In genomic region chr11:83441235-83441634, GRCm38 (mm10) we compare ENCODE assay signal across 8 mouse cellular contexts. TPM values are rescaled to one million over a fixed set of nuclear protein-coding genes. Genes with fewer than 3 reads are reported as not detected.
DNase-seq lines count a peak whose midpoint lies in the region; ATAC-seq lines count a peak whose summit lies in the region.
"Had no signal": no experiment of that assay in that cellular context is flagged by ENCODE, and none has a peak within 500 bp of the region (broad histone marks: within the 10 kb centered on the region; RNA-seq: fewer than 3 reads in every experiment).

No protein-coding gene starts in this region.

- H3K27me3 ChIP-seq in midbrain, embryonic 10.5 days (ENCODE audit: low read depth, poor library complexity, severe bottlenecking): peaks cover 73% of the 10 kb centered on the region
- H3K27me3 ChIP-seq in midbrain, embryonic 13.5 days: peaks cover 69% of the 10 kb centered on the region
- peaks cover 48% of the 10 kb centered on the region for H3K27me3 ChIP-seq in intestine, embryonic 14.5 days (replicated peaks; ENCODE audit: control insufficient read depth, insufficient read depth, low read length)
- H3K27me3 ChIP-seq in stomach, embryonic 14.5 days (ENCODE audit: control insufficient read depth, insufficient read depth, low read length): peaks cover 24% of the 10 kb centered on the region

- no peaks in the 10 kb centered on the region for H3K36me3 ChIP-seq in midbrain, embryonic 10.5 days
- no peaks in the 10 kb centered on the region for H3K36me3 ChIP-seq in midbrain, embryonic 13.5 days
- H3K36me3 ChIP-seq in intestine, embryonic 14.5 days (ENCODE audit: control insufficient read depth, insufficient read depth, low read length): no peaks in the 10 kb centered on the region
- no peaks in the 10 kb centered on the region for H3K36me3 ChIP-seq in stomach, embryonic 14.5 days (ENCODE audit: control insufficient read depth, insufficient read depth, low read length)

- no peak overlapping the region for H3K4me2 ChIP-seq in midbrain, embryonic 13.5 days (replicated peaks)
- peak overlapping the region; percentile 90 for H3K4me2 ChIP-seq in intestine, embryonic 14.5 days (ENCODE audit: low read length)
- no peak overlapping the region; the same call in 1 of the 2 replicates for H3K4me2 ChIP-seq in stomach, embryonic 14.5 days (replicated peaks; ENCODE audit: low read depth, low read length)

- H3K4me3 ChIP-seq in midbrain, embryonic 10.5 days: peak overlapping the region; percentile 74; the same call in 1 of the 2 replicates
- no peak overlapping the region for H3K4me3 ChIP-seq in midbrain, embryonic 13.5 days (replicated peaks)
- peak overlapping the region; percentile 56; the same call in 1 of the 2 replicates for H3K4me3 ChIP-seq in intestine, embryonic 14.5 days (ENCODE audit: low read depth, low read length)
- H3K4me3 ChIP-seq in stomach, embryonic 14.5 days (ENCODE audit: low read depth, low read length): peak overlapping the region; percentile 47; the same call in 1 of the 2 replicates

- no peak for DNase-seq in midbrain, embryonic 10.5 days (ENCODE audit: low spot score)
- DNase-seq in gastrocnemius, postnatal 36 days: peak; percentile 40 to 51
- DNase-seq in intestine, embryonic 14.5 days (ENCODE audit: low spot score): no peak
- no peak for DNase-seq in urinary bladder, postnatal 4 days (ENCODE audit: low spot score in 2 of 2)

- no peaks in the 10 kb centered on the region for H3K9me3 ChIP-seq in midbrain, embryonic 10.5 days (replicated peaks)
- H3K9me3 ChIP-seq in midbrain, embryonic 13.5 days: no peaks in the 10 kb centered on the region
- no peaks in the 10 kb centered on the region for H3K9me3 ChIP-seq in intestine, embryonic 14.5 days (ENCODE audit: control insufficient read depth, low read length)
- H3K9me3 ChIP-seq in stomach, embryonic 14.5 days (ENCODE audit: control insufficient read depth, low read depth, low read length): no peaks in the 10 kb centered on the region

- 45% methylated on average over 7 of the region's 7 CpGs for WGBS in midbrain, embryonic 10.5 days
- 44% methylated on average over 7 of the region's 7 CpGs for WGBS in midbrain, embryonic 13.5 days
- 46% methylated on average over 7 of the region's 7 CpGs for WGBS in intestine, embryonic 14.5 days
- WGBS in stomach, embryonic 14.5 days: 52% methylated on average over 7 of the region's 7 CpGs

- no peak; the same call in 1 of the 2 replicates for ATAC-seq in midbrain, embryonic 13.5 days
- no peak for ATAC-seq in intestine, embryonic 14.5 days (replicated peaks; ENCODE audit: low FRiP score, low TSS enrichment, low read depth)
- ATAC-seq in stomach, embryonic 14.5 days (ENCODE audit: insufficient number of reproducible peaks, insufficient read depth, low FRiP score, low read depth): no peak
- ATAC-seq in granulocyte monocyte progenitor cell, adult 5-6 weeks (replicated peaks; ENCODE audit: poor library complexity, severe bottlenecking): no peak

- no peak overlapping the region for H3K27ac ChIP-seq in midbrain, embryonic 10.5 days (replicated peaks)
- no peak overlapping the region for H3K27ac ChIP-seq in midbrain, embryonic 13.5 days
- no peak overlapping the region for H3K27ac ChIP-seq in intestine, embryonic 14.5 days (ENCODE audit: low read depth)
- H3K27ac ChIP-seq in stomach, embryonic 14.5 days (ENCODE audit: low read length): no peak overlapping the region

- H3K9ac ChIP-seq in midbrain, embryonic 13.5 days (replicated peaks): no peak overlapping the region
- H3K9ac ChIP-seq in intestine, embryonic 14.5 days (ENCODE audit: low read length): no peak overlapping the region
- H3K9ac ChIP-seq in stomach, embryonic 14.5 days (replicated peaks; ENCODE audit: low read depth, low read length): no peak overlapping the region

- H3K4me1 ChIP-seq in midbrain, embryonic 10.5 days: peaks cover 41% of the 10 kb centered on the region
- H3K4me1 ChIP-seq in midbrain, embryonic 13.5 days (replicated peaks): peaks cover 16% of the 10 kb centered on the region
- H3K4me1 ChIP-seq in intestine, embryonic 14.5 days (replicated peaks; ENCODE audit: control insufficient read depth, insufficient read depth, low read length): peaks cover 13% of the 10 kb centered on the region; the same call in 1 of the 2 replicates
- H3K4me1 ChIP-seq in stomach, embryonic 14.5 days (ENCODE audit: control insufficient read depth, insufficient read depth, low read length): peaks cover 9% of the 10 kb centered on the region; the same call in 1 of the 2 replicates

- intact Hi-C loops in gastrocnemius, postnatal 36 days (cut with DNase I): loop anchor here (2.0 to 5.0 kb wide), 2 partner anchors 32 to 301 kb away; partner anchors contain the start of gene Taf15

RNA-seq across cellular contexts. Expression of gene 1700020L24Rik, which starts 3.8 kb away (rescaled TPM):
- 0.54 TPM in 1 of 2 replicates, not detected in the other for polyA plus RNA-seq in midbrain, embryonic 10.5 days (2016; fragmentation: Nextera tagmentation; extraction: Ambion mirVana)
- polyA plus RNA-seq in midbrain, embryonic 13.5 days (2015; fragmentation: Nextera tagmentation; extraction: Ambion mirVana): not detected in 2 replicates
- total RNA-seq in gastrocnemius, postnatal 36 days (2021): not detected
- 1.3 and 1.4 TPM in 2 replicates for polyA plus RNA-seq in intestine, embryonic 14.5 days (2014; fragmentation: Nextera tagmentation; extraction: Ambion mirVana)
- 1.5 TPM in 1 of 2 replicates, not detected in the other for polyA plus RNA-seq in stomach, embryonic 14.5 days (2014; fragmentation: Nextera tagmentation; extraction: Ambion mirVana)
- total RNA-seq in granulocyte monocyte progenitor cell, adult 5-6 weeks (2014; fragmentation: Nextera tagmentation): 33.2 and 34.9 TPM in 2 replicates
- total RNA-seq in granulocyte monocyte progenitor cell, adult 5-6 weeks (2017): 79.8 and 113 TPM in 2 replicates
- total RNA-seq: liver, adult 2 months had no signal
- polyA plus RNA-seq: liver, adult 2 months had no signal

RNA-seq across cellular contexts. Expression of gene Gas2l2, which starts 12.0 kb away (rescaled TPM):
- 0.09 TPM in 1 of 2 replicates, not detected in the other for polyA plus RNA-seq in midbrain, embryonic 10.5 days (2016; fragmentation: Nextera tagmentation; extraction: Ambion mirVana)
- 0.17 and 0.23 TPM in 2 replicates for polyA plus RNA-seq in midbrain, embryonic 13.5 days (2015; fragmentation: Nextera tagmentation; extraction: Ambion mirVana)
- total RNA-seq in gastrocnemius, postnatal 36 days (2021): not detected
- 0.09 TPM in 1 of 2 replicates, not detected in the other for polyA plus RNA-seq in intestine, embryonic 14.5 days (2014; fragmentation: Nextera tagmentation; extraction: Ambion mirVana)
- 0.10 TPM in 1 of 2 replicates, not detected in the other for polyA plus RNA-seq in stomach, embryonic 14.5 days (2014; fragmentation: Nextera tagmentation; extraction: Ambion mirVana)
- 0.13 TPM in 1 of 2 replicates, not detected in the other for total RNA-seq in granulocyte monocyte progenitor cell, adult 5-6 weeks (2014; fragmentation: Nextera tagmentation)
- 0.57 TPM in 1 of 2 replicates, not detected in the other for total RNA-seq in granulocyte monocyte progenitor cell, adult 5-6 weeks (2017)
- total RNA-seq: liver, adult 2 months had no signal
- polyA plus RNA-seq: liver, adult 2 months had no signal

RNA-seq across cellular contexts. Expression of gene Mmp28, which starts 21.6 kb away (rescaled TPM):
- 1.2 and 1.6 TPM in 2 replicates for polyA plus RNA-seq in midbrain, embryonic 10.5 days (2016; fragmentation: Nextera tagmentation; extraction: Ambion mirVana)
- 2.5 and 3.6 TPM in 2 replicates for polyA plus RNA-seq in midbrain, embryonic 13.5 days (2015; fragmentation: Nextera tagmentation; extraction: Ambion mirVana)
- 1 to 10 TPM; 1.6 to 2.0 TPM for total RNA-seq in gastrocnemius, postnatal 36 days (2021)
- 1.2 and 1.5 TPM in 2 replicates for polyA plus RNA-seq in intestine, embryonic 14.5 days (2014; fragmentation: Nextera tagmentation; extraction: Ambion mirVana)
- 1.4 and 1.9 TPM in 2 replicates for polyA plus RNA-seq in stomach, embryonic 14.5 days (2014; fragmentation: Nextera tagmentation; extraction: Ambion mirVana)
- 6.6 and 11.1 TPM in 2 replicates for total RNA-seq in granulocyte monocyte progenitor cell, adult 5-6 weeks (2014; fragmentation: Nextera tagmentation)
- total RNA-seq in granulocyte monocyte progenitor cell, adult 5-6 weeks (2017): 5.4 and 5.6 TPM in 2 replicates

RNA-seq across cellular contexts. Expression of gene Taf15, which starts 31.7 kb away (rescaled TPM):
- 11.2 and 12.6 TPM in 2 replicates for polyA plus RNA-seq in midbrain, embryonic 10.5 days (2016; fragmentation: Nextera tagmentation; extraction: Ambion mirVana)
- 17.6 and 19.9 TPM in 2 replicates for polyA plus RNA-seq in midbrain, embryonic 13.5 days (2015; fragmentation: Nextera tagmentation; extraction: Ambion mirVana)
- total RNA-seq in gastrocnemius, postnatal 36 days (2021): 10 to 100 TPM; 19.5 to 21.7 TPM
- polyA plus RNA-seq in intestine, embryonic 14.5 days (2014; fragmentation: Nextera tagmentation; extraction: Ambion mirVana): 13.5 and 14.1 TPM in 2 replicates
- 26.8 and 27.0 TPM in 2 replicates for polyA plus RNA-seq in stomach, embryonic 14.5 days (2014; fragmentation: Nextera tagmentation; extraction: Ambion mirVana)
- 62.6 and 66.7 TPM in 2 replicates for total RNA-seq in granulocyte monocyte progenitor cell, adult 5-6 weeks (2014; fragmentation: Nextera tagmentation)
- 43.8 and 44.1 TPM in 2 replicates for total RNA-seq in granulocyte monocyte progenitor cell, adult 5-6 weeks (2017)

RNA-seq across cellular contexts. Expression of gene Rasl10b, which starts 32.3 kb away (rescaled TPM):
- polyA plus RNA-seq in midbrain, embryonic 10.5 days (2016; fragmentation: Nextera tagmentation; extraction: Ambion mirVana): 3.9 and 6.5 TPM in 2 replicates
- polyA plus RNA-seq in midbrain, embryonic 13.5 days (2015; fragmentation: Nextera tagmentation; extraction: Ambion mirVana): 12.0 and 21.1 TPM in 2 replicates
- under 1 TPM; 0.37 to 0.43 TPM for total RNA-seq in gastrocnemius, postnatal 36 days (2021)
- polyA plus RNA-seq in intestine, embryonic 14.5 days (2014; fragmentation: Nextera tagmentation; extraction: Ambion mirVana): 1.7 and 2.3 TPM in 2 replicates
- polyA plus RNA-seq in stomach, embryonic 14.5 days (2014; fragmentation: Nextera tagmentation; extraction: Ambion mirVana): 0.62 and 1.1 TPM in 2 replicates
- total RNA-seq in granulocyte monocyte progenitor cell, adult 5-6 weeks (2014; fragmentation: Nextera tagmentation): not detected in 2 replicates
- 0.09 and 0.41 TPM in 2 replicates for total RNA-seq in granulocyte monocyte progenitor cell, adult 5-6 weeks (2017)

Comparison
In these comparisons a context has a peak if more than half of its experiments do, and no peak if none do; other contexts are left out.
1. DNase-seq: peak in gastrocnemius, postnatal 36 days (2 of 2); none in midbrain, embryonic 10.5 days (single experiment), intestine, embryonic 14.5 days (single experiment) and urinary bladder, postnatal 4 days (0 of 2).